Comparison of ENCODE assay signal across 21 mouse cellular contexts in genomic region chr19:29142307-29142706, GRCm38 (mm10). TPM values are rescaled to one million over a fixed set of nuclear protein-coding genes. Genes with fewer than 3 reads are reported as not detected.
DNase-seq lines count a peak whose midpoint lies in the region; ATAC-seq and TF ChIP-seq lines count a peak whose summit lies in the region.
"Had no signal": no experiment of that assay in that cellular context is flagged by ENCODE, and none has a peak within 500 bp of the region (broad histone marks: within the 10 kb centered on the region; RNA-seq: fewer than 3 reads in every experiment).

No protein-coding gene starts in this region.

- peaks cover 83% of the 10 kb centered on the region for H3K36me3 ChIP-seq in liver, embryonic 15.5 days (replicated peaks)
- peaks cover 96% of the 10 kb centered on the region for H3K36me3 ChIP-seq in liver, embryonic 12.5 days
- H3K36me3 ChIP-seq in intestine, embryonic 15.5 days: peaks cover 5% of the 10 kb centered on the region; the same call in 1 of the 2 replicates

- TF ChIP-seq CTCF in cerebellum, adult 2 months (IDR thresholded peaks at IDR 0.05; ENCODE audit: borderline replicate concordance, insufficient read depth, low read depth, low read length): no peak

- DNase-seq in thymus, postnatal 0 days (ENCODE audit: low spot score): peak; percentile 58
- no peak for DNase-seq in cerebellum, adult 2 months
- DNase-seq in spleen, postnatal 36 days (ENCODE audit: low spot score in 2 of 2): no peak
- DNase-seq: adrenal gland, postnatal 14 days; cerebellum, adult 18-20 months; heart, postnatal 10 days; kidney, adult 9 months; kidney, postnatal 25 days; right cerebral cortex, postnatal 14 days had no signal

- no peak overlapping the region for H3K4me2 ChIP-seq in liver, embryonic 15.5 days
- H3K4me2 ChIP-seq in liver, embryonic 12.5 days: no peak overlapping the region
- H3K4me2 ChIP-seq in intestine, embryonic 15.5 days (replicated peaks): no peak overlapping the region
- H3K4me2 ChIP-seq: forebrain, embryonic 13.5 days; heart, embryonic 11.5 days; hindbrain, embryonic 13.5 days; limb, embryonic 12.5 days had no signal

- H3K4me3 ChIP-seq in liver, embryonic 15.5 days (replicated peaks): no peak overlapping the region
- no peak overlapping the region for H3K4me3 ChIP-seq in liver, embryonic 12.5 days
- H3K4me3 ChIP-seq in intestine, embryonic 15.5 days (replicated peaks): no peak overlapping the region
- no peak overlapping the region for H3K4me3 ChIP-seq in cerebellum, adult 2 months (replicated peaks; ENCODE audit: insufficient read depth, low read depth, low read length)
- H3K4me3 ChIP-seq: forebrain, embryonic 13.5 days; hindbrain, embryonic 13.5 days; limb, embryonic 12.5 days had no signal

- H3K27me3 ChIP-seq in liver, embryonic 15.5 days: no peaks in the 10 kb centered on the region
- no peaks in the 10 kb centered on the region for H3K27me3 ChIP-seq in liver, embryonic 12.5 days (replicated peaks)
- no peaks in the 10 kb centered on the region for H3K27me3 ChIP-seq in intestine, embryonic 15.5 days (replicated peaks)
- H3K27me3 ChIP-seq in cerebellum, adult 2 months (ENCODE audit: control insufficient read depth, insufficient read depth, low read length): no peaks in the 10 kb centered on the region
- H3K27me3 ChIP-seq: forebrain, embryonic 13.5 days; hindbrain, embryonic 13.5 days; limb, embryonic 12.5 days had no signal

- H3K27ac ChIP-seq in liver, embryonic 15.5 days (replicated peaks): 0 out of 2 replicates have a peak overlapping the region, but pooled peaks have one; percentile 9
- no peak overlapping the region for H3K27ac ChIP-seq in liver, embryonic 12.5 days
- no peak overlapping the region for H3K27ac ChIP-seq in intestine, embryonic 15.5 days
- H3K27ac ChIP-seq in cerebellum, adult 2 months (ENCODE audit: insufficient read depth, low read length): no peak overlapping the region
- H3K27ac ChIP-seq: forebrain, embryonic 13.5 days; hindbrain, embryonic 13.5 days; limb, embryonic 12.5 days; stomach, postnatal 0 days had no signal

- H3K9ac ChIP-seq in liver, embryonic 15.5 days: no peak overlapping the region
- H3K9ac ChIP-seq in liver, embryonic 12.5 days: no peak overlapping the region
- H3K9ac ChIP-seq in intestine, embryonic 15.5 days: no peak overlapping the region
- H3K9ac ChIP-seq: forebrain, embryonic 13.5 days; hindbrain, embryonic 13.5 days; limb, embryonic 12.5 days had no signal

- H3K4me1 ChIP-seq in liver, embryonic 15.5 days (replicated peaks): peaks cover 48% of the 10 kb centered on the region
- H3K4me1 ChIP-seq in liver, embryonic 12.5 days: peaks cover 38% of the 10 kb centered on the region
- H3K4me1 ChIP-seq in intestine, embryonic 15.5 days (replicated peaks): no peaks in the 10 kb centered on the region
- H3K4me1 ChIP-seq in cerebellum, adult 2 months (ENCODE audit: control insufficient read depth, insufficient read depth, low read length): no peaks in the 10 kb centered on the region
- H3K4me1 ChIP-seq: forebrain, embryonic 13.5 days; hindbrain, embryonic 13.5 days; limb, embryonic 12.5 days had no signal

- TF ChIP-seq POLR2A in cerebellum, adult 2 months (IDR thresholded peaks at IDR 0.05; ENCODE audit: borderline replicate concordance, insufficient read depth, low read length): no peak

- ATAC-seq in liver, embryonic 15.5 days (ENCODE audit: insufficient read depth): no peak
- no peak for ATAC-seq in liver, embryonic 12.5 days
- peak; percentile 82 to 95 for ATAC-seq in hematopoietic stem cell, adult 5-6 weeks (replicated peaks in 1 of 2; ENCODE audit: insufficient read depth in 1 of 2, low FRiP score in 2 of 2, low TSS enrichment in 1 of 2, low read depth in 1 of 2, poor library complexity in 2 of 2, severe bottlenecking in 2 of 2)
- ATAC-seq in intestine, embryonic 15.5 days: no peak
- ATAC-seq: forebrain, embryonic 13.5 days; inflammation-experienced regulatory T-cells, adult 6 months; lung, postnatal 0 days; midbrain, embryonic 16.5 days had no signal

- H3K9me3 ChIP-seq in liver, embryonic 15.5 days (replicated peaks): no peaks in the 10 kb centered on the region
- H3K9me3 ChIP-seq in liver, embryonic 12.5 days (replicated peaks): no peaks in the 10 kb centered on the region
- no peaks in the 10 kb centered on the region for H3K9me3 ChIP-seq in intestine, embryonic 15.5 days
- H3K9me3 ChIP-seq: forebrain, embryonic 13.5 days; hindbrain, embryonic 13.5 days; limb, embryonic 12.5 days had no signal

- WGBS in liver, embryonic 15.5 days (ENCODE audit: insufficient replicate concordance): 69% methylated on average over 6 of the region's 6 CpGs
- WGBS in liver, embryonic 12.5 days (ENCODE audit: insufficient replicate concordance): 72% methylated on average over 6 of the region's 6 CpGs
- 78% methylated on average over 6 of the region's 6 CpGs for WGBS in intestine, embryonic 15.5 days
- 87% methylated on average over 6 of the region's 6 CpGs for WGBS in cerebellum, adult 2 months

RNA-seq across cellular contexts. Expression of gene Rcl1, which starts 41.1 kb away (rescaled TPM):
- polyA plus RNA-seq in liver, embryonic 15.5 days (2015; fragmentation: Nextera tagmentation; extraction: Ambion mirVana): 65.8 and 69.2 TPM in 2 replicates
- 81.1 and 83.7 TPM in 2 replicates for polyA plus RNA-seq in liver, embryonic 12.5 days (2016; fragmentation: Nextera tagmentation; extraction: Ambion mirVana)
- total RNA-seq in hematopoietic stem cell, adult 5-6 weeks (2017): 73.6 and 73.8 TPM in 2 replicates
- polyA plus RNA-seq in thymus, postnatal 0 days (2015; fragmentation: Nextera tagmentation; extraction: Ambion mirVana): 49.5 and 52.2 TPM in 2 replicates
- 63.0 and 67.1 TPM in 2 replicates for polyA plus RNA-seq in intestine, embryonic 15.5 days (2015; fragmentation: Nextera tagmentation; extraction: Ambion mirVana)
- 17.5 and 19.6 TPM in 2 replicates for polyA plus RNA-seq in cerebellum, adult 2 months (2012; rRNA removed)

Comparison
In these comparisons a context has a peak if more than half of its experiments do, and no peak if none do; other contexts are left out.
1. ATAC-seq: peak in hematopoietic stem cell, adult 5-6 weeks (2 of 2); none in liver, embryonic 15.5 days (single experiment), liver, embryonic 12.5 days (single experiment) and intestine, embryonic 15.5 days (single experiment).